Mouse (Mus musculus): ENCODE results near the gene Ints6l.
"Not testable (repeated sequence)": the region's sequence is repeated elsewhere in the genome, so short reads cannot be mapped to it uniquely, and the experiment has no call there.

The Ints6l gene

DNA sequence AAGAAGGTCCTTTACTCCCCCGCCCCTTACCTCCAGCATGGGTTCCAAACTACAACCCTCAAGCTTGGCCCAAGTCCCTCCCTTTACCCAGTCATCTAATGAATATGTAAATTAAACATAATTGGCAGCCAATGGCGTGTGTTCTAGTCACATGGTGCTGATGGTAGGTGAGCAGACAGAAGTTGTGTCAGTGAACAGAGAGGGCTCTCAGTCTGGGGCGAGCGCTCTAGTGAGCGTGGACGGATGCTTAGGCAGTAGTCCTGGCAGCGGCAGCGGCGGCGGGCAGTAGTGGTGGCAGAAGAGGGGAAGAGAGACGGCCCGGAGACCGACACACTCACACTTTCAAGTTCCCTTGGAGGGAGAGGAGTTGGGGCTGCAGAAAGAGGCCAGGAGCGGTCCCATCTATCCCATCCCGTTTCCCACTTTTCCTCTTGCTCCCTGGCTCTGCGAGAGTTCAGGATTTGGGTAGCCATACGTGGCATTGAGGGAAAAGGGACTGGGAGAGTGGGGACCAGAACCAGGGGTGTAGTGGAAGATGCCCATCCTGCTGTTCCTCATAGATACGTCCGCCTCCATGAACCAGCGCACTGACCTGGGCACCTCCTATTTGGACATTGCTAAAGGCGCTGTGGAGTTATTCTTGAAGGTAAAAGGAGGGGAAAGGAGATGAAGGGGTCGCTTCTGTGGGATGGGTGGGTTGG, at the start of gene Ints6l:
Gene Ints6l, plus strand, starts transcription at position 187 of the 701 bp plus-strand sequence.
- DNase-seq (ENCODE audit: low spot score): peak; percentile 74

DNA sequence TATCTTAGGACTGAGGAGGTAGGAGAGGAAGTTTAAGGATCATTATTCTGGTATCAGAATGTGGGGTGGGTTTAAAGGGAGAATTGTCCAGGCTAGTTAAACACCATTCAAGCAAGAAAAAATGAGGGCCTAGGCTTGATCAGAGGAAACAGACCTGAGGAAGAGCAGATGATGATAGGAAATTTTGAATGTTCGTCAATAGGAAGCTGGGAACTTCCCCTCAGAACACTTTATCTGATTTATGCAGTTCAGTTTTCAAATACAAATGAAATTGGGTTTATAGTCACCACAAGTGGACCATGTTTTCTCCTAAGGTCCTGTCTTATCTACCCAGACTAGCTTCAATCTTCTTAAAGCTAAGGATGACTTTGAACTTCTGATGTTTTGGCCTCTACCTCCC, 49.2 kb upstream of the Ints6l start:
- DNase-seq (ENCODE audit: low spot score): no peak

- no peak for DNase-seq (ENCODE audit: low spot score)
These were observed 48.5 kb upstream of the Ints6l start for GRCm38 (mm10) chrX:56406128-56406527.

GRCm38 (mm10) chrX:56416277-56416676, 38.4 kb upstream of the Ints6l start:
- DNase-seq (ENCODE audit: low spot score): no peak

DNA sequence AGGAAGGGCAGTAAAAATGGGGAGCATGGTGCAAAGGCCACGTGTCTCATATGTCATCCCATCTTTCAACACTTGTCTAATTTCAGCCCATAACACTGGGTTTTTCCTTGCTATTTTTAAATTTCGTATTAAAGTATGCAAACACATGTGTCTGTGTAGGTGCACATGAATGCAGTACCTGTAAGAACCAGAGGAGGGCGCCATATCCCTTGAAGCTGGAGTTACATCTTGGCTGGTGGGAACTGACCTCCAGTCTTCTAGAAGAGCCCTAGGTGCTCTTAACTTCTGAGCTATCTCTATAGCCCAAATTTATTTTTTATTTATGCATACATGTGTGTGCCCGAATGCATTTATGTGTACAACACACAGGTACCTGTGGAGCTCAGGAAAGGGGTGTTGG, 37.1 kb upstream of the Ints6l start:
- DNase-seq (ENCODE audit: low spot score): no peak

DNA sequence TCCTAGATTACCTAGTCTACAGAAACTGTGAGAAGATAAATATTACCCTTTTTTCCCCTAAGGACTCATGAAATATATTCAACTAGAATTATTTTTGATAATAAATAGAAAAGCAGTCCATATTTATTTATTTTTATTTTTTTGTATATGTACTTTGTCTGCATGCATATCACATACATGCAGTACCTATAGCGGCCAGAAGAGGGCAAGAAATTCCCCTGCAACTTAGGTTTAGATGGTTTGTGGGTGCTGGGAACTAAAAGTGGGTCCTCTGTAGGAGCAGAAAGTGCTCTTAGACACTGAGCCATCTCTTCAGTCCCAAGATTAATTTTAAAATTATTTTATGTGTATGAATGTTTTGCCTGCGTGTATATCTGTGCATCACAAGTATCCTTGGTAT, 24.1 kb upstream of the Ints6l start:
- no peak for DNase-seq (ENCODE audit: low spot score)

DNA sequence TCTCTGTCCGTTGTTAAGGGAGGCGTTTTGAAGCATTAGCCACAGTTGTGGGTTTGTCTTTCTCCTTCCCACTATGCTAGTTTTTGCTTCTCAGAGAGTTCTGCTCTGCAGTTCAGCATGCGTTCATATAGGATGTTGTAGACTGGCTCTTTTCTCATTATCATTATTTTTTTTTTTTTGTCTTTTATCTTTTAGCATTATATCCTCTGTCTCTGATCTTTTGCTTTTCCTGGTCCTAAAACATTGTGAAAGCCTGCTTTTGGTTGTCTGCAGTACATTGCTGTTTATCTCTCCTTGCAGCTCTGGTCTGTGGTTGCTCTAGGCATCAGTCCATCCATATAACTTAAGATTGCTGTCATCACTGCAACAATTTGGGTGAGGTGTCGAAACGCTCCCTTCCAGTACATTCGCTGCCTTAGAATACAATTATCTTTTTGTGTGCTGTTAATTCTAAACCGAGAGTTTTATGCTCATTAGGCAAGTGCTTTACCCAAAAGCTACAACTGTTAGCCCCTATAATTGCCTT, 18.8 kb upstream of the Ints6l start:
- DNase-seq (ENCODE audit: low spot score): no peak

DNA sequence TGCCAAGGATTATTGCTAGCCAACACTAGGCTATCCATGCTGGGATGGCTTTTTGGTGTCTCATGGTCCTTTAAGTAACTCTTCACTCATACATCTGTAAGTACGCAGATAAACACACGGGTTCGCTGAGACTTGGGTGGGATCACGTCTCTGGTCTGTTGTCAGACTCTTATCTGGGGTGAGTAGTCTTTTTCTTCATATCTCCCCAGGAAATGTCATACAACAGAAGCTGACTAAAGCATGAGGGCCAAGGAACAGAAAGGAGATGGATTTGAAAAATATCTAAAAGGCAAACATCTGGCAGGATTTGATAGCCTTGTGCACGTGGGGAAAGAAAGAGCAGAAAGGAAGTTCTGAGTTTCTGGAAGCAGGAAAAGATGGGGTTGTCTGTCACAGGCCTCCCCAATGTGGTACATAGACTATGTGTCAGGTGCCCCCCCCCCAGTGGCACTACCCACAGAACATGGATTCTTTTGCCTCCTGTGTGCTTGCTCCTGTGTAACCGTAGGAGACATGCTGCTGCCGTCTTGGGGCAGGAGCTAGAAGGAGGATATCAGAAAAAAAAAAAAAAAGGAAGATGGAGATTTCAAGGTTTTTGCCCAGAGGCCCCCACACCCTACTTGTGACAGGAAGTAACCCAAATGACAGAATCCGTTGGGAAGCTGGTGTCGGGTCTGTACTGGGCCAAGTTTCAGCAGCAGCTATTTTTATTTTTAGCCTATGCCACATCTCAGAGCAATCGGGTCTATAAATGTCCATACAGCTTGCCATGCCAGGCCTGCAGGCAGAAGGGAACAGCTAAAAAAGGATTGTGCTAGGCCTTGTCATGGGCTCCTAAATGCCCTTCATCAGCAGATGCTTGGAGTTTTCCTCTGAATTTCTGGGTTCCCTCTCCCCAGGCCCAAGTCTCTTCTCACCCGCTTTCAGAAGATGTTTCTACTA, 7.9 kb upstream of the Ints6l start:
- DNase-seq (ENCODE audit: low spot score): peak; percentile 67

DNA sequence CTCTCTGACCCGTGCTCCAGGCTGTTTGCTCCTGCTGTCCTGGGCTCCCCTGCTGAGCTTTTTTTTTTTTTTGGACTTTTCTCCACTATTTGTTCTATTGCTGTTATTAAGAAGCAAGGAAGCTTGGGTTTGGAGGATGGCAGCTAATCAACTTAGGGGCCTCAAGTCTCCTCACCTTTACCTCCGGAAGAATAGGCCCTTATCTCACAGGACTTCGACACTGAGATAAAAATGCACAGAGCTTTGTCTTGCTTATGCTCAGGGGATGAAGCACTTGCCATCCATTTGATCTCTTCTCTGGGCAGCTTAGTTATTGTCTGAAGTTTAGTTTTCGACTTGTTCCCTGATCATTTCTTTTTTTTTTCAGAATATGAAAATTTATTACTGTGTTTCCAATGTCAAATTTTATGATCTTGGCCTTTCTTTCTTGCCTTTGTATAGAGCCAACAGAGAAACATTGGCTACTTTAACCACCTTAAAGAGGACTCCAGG, 7.1 kb upstream of the Ints6l start, which contains the start of gene Gm2174:
Gene Gm2174, plus strand, starts transcription at position 442 of the 492 bp plus-strand sequence.
- no peak for DNase-seq (ENCODE audit: low spot score)

DNA sequence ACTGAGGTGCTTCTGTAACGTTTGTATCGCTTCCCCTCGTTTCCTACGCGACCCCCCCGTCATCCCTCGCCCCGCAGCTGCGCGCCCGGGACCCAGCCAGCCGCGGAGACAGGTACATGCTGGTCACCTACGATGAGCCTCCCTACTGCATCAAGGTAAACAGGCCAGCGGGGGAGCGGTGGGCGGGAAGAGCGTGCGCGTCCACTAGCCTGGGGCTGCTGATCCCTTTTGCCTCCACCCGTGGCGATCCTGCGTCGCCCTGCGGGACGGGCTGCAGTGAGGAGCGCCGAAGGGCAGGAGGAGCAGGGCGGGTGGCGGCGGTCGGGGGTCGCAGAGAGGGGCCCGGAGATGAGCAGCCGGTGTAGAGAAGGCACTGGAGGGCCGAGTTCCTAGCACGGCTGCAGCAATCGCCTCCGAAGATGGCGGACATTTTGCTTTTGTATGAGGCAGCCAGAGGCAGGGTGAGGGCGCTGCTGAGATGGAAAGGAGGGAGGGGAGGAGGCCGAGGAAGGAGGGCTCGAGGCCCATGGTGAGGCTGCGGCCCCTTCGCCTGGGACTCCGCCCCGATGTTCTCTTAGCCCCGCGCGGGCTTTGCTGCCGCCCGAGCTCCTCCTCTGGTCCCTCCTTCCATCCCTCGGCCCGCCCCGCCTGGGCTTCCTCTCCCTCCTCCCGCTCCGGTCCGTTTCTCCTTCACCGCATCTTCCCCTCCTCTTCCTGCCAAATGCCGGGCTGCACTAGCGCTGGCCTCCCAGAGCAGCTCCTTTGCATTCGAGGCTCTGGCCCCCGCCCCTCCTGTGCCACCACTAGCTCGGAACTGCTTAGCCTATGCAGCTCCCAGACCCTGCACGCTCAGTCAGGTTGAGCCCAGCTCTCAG, 952 bp downstream of the Ints6l start:
- DNase-seq (ENCODE audit: low spot score): peak; percentile 80

GRCm38 (mm10) chrX:56456379-56456778, 1.7 kb downstream of the Ints6l start:
- DNase-seq (ENCODE audit: low spot score): peak; percentile 72

DNA sequence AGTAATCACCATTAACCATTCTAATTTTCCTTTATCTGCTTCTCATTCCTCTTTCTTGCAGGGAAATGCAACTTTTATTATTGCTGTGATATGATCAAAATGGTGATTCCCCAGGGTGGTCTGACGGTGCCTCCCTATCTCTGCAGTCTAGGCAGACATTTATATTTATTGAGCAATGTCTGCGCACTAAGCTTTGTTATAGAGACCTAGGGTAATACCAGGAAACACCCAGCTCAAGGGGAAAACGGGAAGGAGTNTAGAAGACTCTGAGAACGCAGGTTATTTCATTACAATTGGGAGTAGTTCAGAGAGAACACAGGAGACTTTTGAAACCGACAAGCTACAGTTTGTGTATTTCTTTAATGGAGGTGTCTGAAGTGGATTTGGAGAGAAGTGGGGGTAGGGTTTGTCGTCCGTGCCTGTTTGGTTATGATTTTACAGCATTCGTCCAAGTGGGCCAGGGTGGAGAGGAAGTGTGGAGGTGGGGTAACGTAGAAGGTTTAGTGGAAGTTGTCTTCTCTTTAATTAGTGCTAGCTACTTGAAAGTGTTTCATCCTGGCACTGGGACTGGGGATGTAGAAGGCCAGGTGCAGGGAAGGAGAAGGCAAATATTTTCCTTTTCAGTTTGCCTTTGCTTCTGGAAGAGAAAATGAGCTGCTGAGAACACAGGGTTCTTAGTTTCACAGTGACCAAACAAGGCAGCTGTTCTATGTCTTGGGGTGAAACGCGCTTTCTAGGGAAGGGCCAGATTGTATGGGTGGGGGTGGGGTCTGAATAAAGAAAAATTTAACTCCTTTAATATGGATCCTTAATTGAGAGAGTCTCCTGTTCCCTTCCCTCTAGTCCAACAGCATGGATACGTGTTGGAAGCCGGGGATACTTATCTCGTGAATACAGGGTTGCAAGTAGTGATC, 7.6 kb downstream of the Ints6l start:
- no peak for DNase-seq (ENCODE audit: low spot score)

DNA sequence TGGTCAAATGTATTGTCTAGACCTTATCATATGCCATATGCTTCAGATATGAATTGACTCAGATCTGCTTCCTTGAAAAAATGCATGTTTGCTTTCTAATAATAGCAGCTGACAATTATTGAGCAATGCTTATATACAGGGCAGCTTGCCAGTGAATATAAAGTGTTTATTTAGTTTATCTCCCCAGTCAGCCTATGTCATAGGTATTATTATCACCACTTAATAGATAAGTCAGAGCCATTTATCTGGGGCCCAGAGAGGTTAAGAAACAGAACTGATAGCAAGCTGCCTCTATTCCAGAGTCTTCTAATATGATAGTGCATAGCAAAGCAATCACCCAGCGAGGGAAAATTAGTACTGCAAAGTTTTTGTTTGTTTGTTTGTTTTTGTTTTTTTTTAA, 10.2 kb downstream of the Ints6l start:
- no peak for DNase-seq (ENCODE audit: low spot score)

GRCm38 (mm10) chrX:56467688-56468087, 13.0 kb downstream of the Ints6l start:
- DNase-seq (ENCODE audit: low spot score): no peak

GRCm38 (mm10) chrX:56468422-56468821, 13.8 kb downstream of the Ints6l start:
- DNase-seq (ENCODE audit: low spot score): no peak

DNA sequence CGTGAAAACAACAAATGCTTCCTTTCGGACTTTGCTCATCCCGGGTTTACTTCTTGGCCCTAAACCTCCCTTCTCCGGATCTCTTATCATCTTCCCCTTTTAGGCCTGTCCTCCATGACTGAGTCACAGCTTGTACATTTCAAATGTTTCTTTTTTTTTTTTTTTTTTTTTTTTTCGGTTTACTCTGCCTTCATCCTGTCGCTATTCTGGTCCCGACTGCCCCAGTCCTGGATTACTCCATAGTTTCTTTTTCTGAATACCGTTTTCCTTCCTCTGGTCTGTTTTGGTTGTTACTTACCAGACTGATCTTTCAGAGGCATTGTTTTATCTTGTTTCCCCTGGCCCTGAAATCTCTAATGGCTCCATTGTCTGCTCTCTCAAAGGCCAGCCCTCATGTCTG, 19.4 kb downstream of the Ints6l start:
- DNase-seq (ENCODE audit: low spot score): no peak

DNA sequence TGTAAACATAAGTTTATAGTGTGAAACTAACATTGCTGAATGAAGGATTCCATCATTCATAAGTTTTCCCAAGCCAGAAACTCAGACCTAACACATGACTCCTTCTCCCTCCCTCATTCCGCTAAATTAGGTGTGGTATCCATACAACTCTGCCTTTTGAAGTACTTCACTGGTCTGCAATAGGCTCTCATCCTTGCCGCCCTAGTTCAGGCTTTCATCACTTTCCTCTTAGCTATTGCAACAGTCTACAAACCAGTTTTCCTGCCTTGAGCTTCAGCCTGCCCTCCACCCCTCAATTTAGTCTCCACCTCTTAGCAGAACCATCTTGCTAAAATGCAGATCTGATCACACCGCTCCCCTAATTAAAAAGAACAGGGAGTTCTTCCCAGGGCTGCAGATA, 22.9 kb downstream of the Ints6l start:
- DNase-seq (ENCODE audit: low spot score): no peak

DNA sequence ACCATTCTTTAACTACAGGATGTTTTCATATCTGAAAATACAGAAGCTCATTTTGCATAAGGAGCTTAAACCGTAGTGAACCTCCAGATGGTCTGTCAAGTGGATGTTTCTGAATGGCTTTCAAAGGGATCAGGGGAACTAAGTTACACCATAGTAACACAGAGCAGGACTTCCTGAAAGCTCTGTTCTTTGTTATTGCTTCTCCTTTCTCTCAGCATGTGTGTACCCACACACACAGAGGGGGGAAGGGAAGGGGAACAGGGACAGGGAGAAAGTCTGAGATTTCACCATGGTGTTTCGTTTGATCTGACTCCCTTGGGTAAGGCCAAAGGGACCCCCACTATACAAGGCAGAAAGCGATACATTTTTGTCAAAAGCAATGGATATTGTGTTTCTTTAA, 27.2 kb downstream of the Ints6l start:
- no peak for DNase-seq (ENCODE audit: low spot score)

- peak; percentile 61 for DNase-seq (ENCODE audit: low spot score)
These were observed 35.1 kb downstream of the Ints6l start for GRCm38 (mm10) chrX:56489758-56490157.

- DNase-seq (ENCODE audit: low spot score): no peak
These were observed 42.6 kb downstream of the Ints6l start for GRCm38 (mm10) chrX:56497241-56497640.

DNA sequence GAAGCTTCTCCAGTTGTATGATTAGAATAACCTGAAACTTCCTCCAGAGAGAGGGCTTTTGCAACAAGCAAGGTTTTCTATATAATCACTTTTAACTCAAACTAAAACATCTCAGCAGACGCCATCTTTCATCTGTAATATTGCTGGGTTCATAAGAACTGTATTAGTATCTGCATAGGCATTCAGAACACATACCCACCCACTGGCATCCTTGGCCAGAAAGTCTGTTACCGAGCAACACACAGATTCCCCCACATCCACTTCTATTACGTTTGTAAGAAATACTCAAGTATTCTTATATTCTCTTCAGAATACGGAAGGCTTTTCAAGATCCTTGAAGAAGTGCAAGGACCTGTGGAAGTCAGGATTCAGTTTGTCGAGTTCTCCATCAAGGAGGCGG, 69.8 kb downstream of the Ints6l start, which contains the start of gene Gm10477:
Gene Gm10477, plus strand, starts transcription at position 301 of the 400 bp plus-strand sequence.
- not testable (repeated sequence) for DNase-seq (ENCODE audit: low spot score)

Data from c-Kit-positive CD71-positive TER-119-positive erythroid progenitor cells, embryonic 14.5 days (primary cell).